Comparison of ENCODE assay signal across 9 mouse cellular contexts in the genomic region with DNA sequence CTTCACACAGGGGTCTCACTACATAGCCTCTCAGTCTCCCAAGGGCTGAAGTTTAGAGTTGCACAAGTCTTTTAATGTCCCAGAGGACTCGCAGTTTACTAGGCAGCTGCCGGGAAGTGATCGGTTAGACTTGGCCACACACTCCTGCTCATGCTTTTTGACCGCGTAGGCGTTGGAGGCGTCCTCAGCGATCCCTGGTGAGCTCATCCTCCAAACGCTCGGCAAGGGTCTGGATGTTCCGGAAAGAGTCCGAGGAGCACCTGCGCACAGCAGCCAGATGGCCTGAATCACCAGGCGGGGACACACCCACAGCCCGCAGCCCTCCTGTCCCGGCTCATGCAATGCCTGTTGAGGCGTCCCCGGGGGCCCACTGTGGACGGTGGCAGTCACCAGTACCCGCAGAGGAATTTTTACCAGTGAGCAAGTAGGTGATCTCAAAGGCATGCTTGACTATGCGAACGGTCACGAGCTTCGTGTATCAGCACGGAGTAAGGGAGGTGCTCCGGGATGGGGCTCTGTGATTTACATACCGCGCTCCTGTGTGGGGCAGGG. TPM values are rescaled to one million over a fixed set of nuclear protein-coding genes. Genes with fewer than 3 reads are reported as not detected.
DNase-seq lines count a peak whose midpoint lies in the region; ATAC-seq and TF ChIP-seq lines count a peak whose summit lies in the region.
"Had no signal": no experiment of that assay in that cellular context is flagged by ENCODE, and none has a peak within 500 bp of the region (broad histone marks: within the 10 kb centered on the region; RNA-seq: fewer than 3 reads in every experiment).

No protein-coding gene starts in this region.

- no peak overlapping the region for H3K27ac ChIP-seq in CH12.LX (ENCODE audit: insufficient read depth, low read depth)
- H3K27ac ChIP-seq in forebrain, embryonic 10.5 days = peak overlapping the region; percentile 70
- 0 out of 2 replicates have a peak overlapping the region, but pooled peaks have one; percentile 2 for H3K27ac ChIP-seq in limb, embryonic 10.5 days
- H3K27ac ChIP-seq in midbrain, embryonic 10.5 days (replicated peaks) = peak overlapping the region; percentile 49; the same call in 1 of the 2 replicates
- peak overlapping the region; percentile 22; the same call in 1 of the 2 replicates for H3K27ac ChIP-seq in testis, adult 2 months (ENCODE audit: control insufficient read depth, insufficient read depth, low read depth, low read length)

- peaks cover 6% of the 10 kb centered on the region for H3K27me3 ChIP-seq in CH12.LX (replicated peaks)
- 0 out of 2 replicates have a peak, but pooled peaks cover 5% of the 10 kb centered on the region for H3K27me3 ChIP-seq in forebrain, embryonic 10.5 days (ENCODE audit: poor library complexity, severe bottlenecking)
- H3K27me3 ChIP-seq in limb, embryonic 10.5 days (ENCODE audit: low read depth, poor library complexity, severe bottlenecking) = no peaks in the 10 kb centered on the region
- no peaks in the 10 kb centered on the region for H3K27me3 ChIP-seq in midbrain, embryonic 10.5 days (ENCODE audit: low read depth, poor library complexity, severe bottlenecking)
- H3K27me3 ChIP-seq in testis, adult 2 months (ENCODE audit: control insufficient read depth, insufficient read depth, low read length) = no peaks in the 10 kb centered on the region

- TF ChIP-seq EP300 in CH12.LX (IDR thresholded peaks at IDR 0.05; ENCODE audit: low read length) = peak; percentile 54

- no peaks in the 10 kb centered on the region for H3K36me3 ChIP-seq in CH12.LX (replicated peaks in 1 of 2; ENCODE audit: control insufficient read depth in 1 of 2, insufficient read depth in 1 of 2, low read length in 1 of 2)
- no peaks in the 10 kb centered on the region for H3K36me3 ChIP-seq in forebrain, embryonic 10.5 days (replicated peaks)
- H3K36me3 ChIP-seq in limb, embryonic 10.5 days = no peaks in the 10 kb centered on the region
- no peaks in the 10 kb centered on the region for H3K36me3 ChIP-seq in midbrain, embryonic 10.5 days
- no peaks in the 10 kb centered on the region for H3K36me3 ChIP-seq in testis, adult 2 months (ENCODE audit: control insufficient read depth, insufficient read depth, low read length)

- no peak overlapping the region for H3K9ac ChIP-seq in CH12.LX (ENCODE audit: insufficient read depth, low read depth)

- no peak for ATAC-seq in inflammation-experienced regulatory T-cells, adult 6 months

- no peaks in the 10 kb centered on the region for H3K79me2 ChIP-seq in CH12.LX (replicated peaks; ENCODE audit: control insufficient read depth, extremely low read depth, insufficient read depth, poor library complexity, severe bottlenecking)

- H3K4me2 ChIP-seq in CH12.LX (ENCODE audit: insufficient read depth, low read depth, poor library complexity, severe bottlenecking) = peak overlapping the region; percentile 68

- dilution Hi-C loops in CH12.LX (cut with MboI; ENCODE audit: extremely low pct_ligation_motif_present, extremely low pct_unique_long_range_greater_than_20kb, low sequenced_read_pairs) = no loop called here

- H3K9me3 ChIP-seq in CH12.LX (replicated peaks; ENCODE audit: low read length) = no peaks in the 10 kb centered on the region
- H3K9me3 ChIP-seq in forebrain, embryonic 10.5 days = no peaks in the 10 kb centered on the region
- no peaks in the 10 kb centered on the region for H3K9me3 ChIP-seq in limb, embryonic 10.5 days (replicated peaks)
- no peaks in the 10 kb centered on the region for H3K9me3 ChIP-seq in midbrain, embryonic 10.5 days (replicated peaks)

- WGBS in forebrain, embryonic 10.5 days = 8% methylated on average over 28 of the region's 28 CpGs
- WGBS in limb, embryonic 10.5 days = 7% methylated on average over 28 of the region's 28 CpGs
- WGBS in midbrain, embryonic 10.5 days = 7% methylated on average over 28 of the region's 28 CpGs

- peak overlapping the region; percentile 17 to 30 (median 25) for H3K4me3 ChIP-seq in CH12.LX (replicated peaks in 1 of 3; ENCODE audit: low read depth in 2 of 3, low read length in 2 of 3, poor library complexity in 1 of 3)
- H3K4me3 ChIP-seq in forebrain, embryonic 10.5 days = peak overlapping the region; percentile 45
- H3K4me3 ChIP-seq in limb, embryonic 10.5 days = peak overlapping the region; percentile 36
- H3K4me3 ChIP-seq in midbrain, embryonic 10.5 days = peak overlapping the region; percentile 44
- peak overlapping the region; percentile 60 for H3K4me3 ChIP-seq in testis, adult 2 months (ENCODE audit: control insufficient read depth, low read depth, low read length)

- in situ Hi-C loops in CH12.LX (cut with MboI; ENCODE audit: low pct_ligation_motif_present, low pct_unique_long_range_greater_than_20kb, low sequenced_read_pairs) = no loop called here

- no peak for TF ChIP-seq CTCF in CH12.LX (conservative IDR thresholded peaks at IDR 0.05 in 1 of 2, IDR thresholded peaks at IDR 0.05 in 1 of 2; ENCODE audit: low read depth in 2 of 2, low read length in 2 of 2)
- TF ChIP-seq CTCF in testis, adult 2 months (IDR thresholded peaks at IDR 0.05; ENCODE audit: control insufficient read depth, insufficient read depth, insufficient replicate concordance, low read depth, low read length) = no peak

- peaks cover 2 to 34% of the 10 kb centered on the region in 2 experiments; a peak in 3 of 4 replicates for H3K4me1 ChIP-seq in CH12.LX (ENCODE audit: control insufficient read depth in 1 of 2, insufficient read depth in 2 of 2)
- peaks cover 42% of the 10 kb centered on the region for H3K4me1 ChIP-seq in forebrain, embryonic 10.5 days
- peaks cover 31% of the 10 kb centered on the region for H3K4me1 ChIP-seq in limb, embryonic 10.5 days
- peaks cover 30% of the 10 kb centered on the region for H3K4me1 ChIP-seq in midbrain, embryonic 10.5 days
- peaks cover 11% of the 10 kb centered on the region for H3K4me1 ChIP-seq in testis, adult 2 months (ENCODE audit: control insufficient read depth, insufficient read depth, low read length)

- TF ChIP-seq RAD21 in CH12.LX (IDR thresholded peaks at IDR 0.05; ENCODE audit: low read depth, low read length) = no peak; the same call in none of the 2 replicates

- intact Hi-C loops in heart, postnatal 14 days (cut with DNase I) = no loop called here

- TF ChIP-seq POLR2A in CH12.LX (IDR thresholded peaks at IDR 0.05; ENCODE audit: low read depth, low read length) = no peak; the same call in 1 of the 2 replicates
- TF ChIP-seq POLR2A in testis, adult 2 months (IDR thresholded peaks at IDR 0.05; ENCODE audit: control insufficient read depth, low read depth, low read length) = no peak

- peak; percentile 76 for DNase-seq in CH12.LX (ENCODE audit: extremely low read depth)
- DNase-seq in adrenal gland, adult 2 months = peak; percentile 87
- DNase-seq in forebrain, embryonic 10.5 days (ENCODE audit: extremely low spot score, low spot score) = no peak
- peak; percentile 68 to 72 for DNase-seq in heart, postnatal 14 days
- peak; percentile 65 for DNase-seq in limb, embryonic 10.5 days (ENCODE audit: low spot score)
- DNase-seq in midbrain, embryonic 10.5 days (ENCODE audit: low spot score) = no peak

TF ChIP-seq in CH12.LX, 34 proteins besides CTCF, POLR2A, EP300 and RAD21 (continues in another document):
- TF ChIP-seq ELF1 (IDR thresholded peaks at IDR 0.05; ENCODE audit: low read depth, low read length) (peak; percentile 44), UBTF (IDR thresholded peaks at IDR 0.05; ENCODE audit: low read depth, low read length) (no peak), SMC3 (IDR thresholded peaks at IDR 0.05; ENCODE audit: low read depth, low read length) (0 out of 2 replicates have a peak, but pooled peaks have one; percentile 5), HCFC1 (IDR thresholded peaks at IDR 0.05; ENCODE audit: low read depth, low read length) (peak; percentile 23; the same call in 1 of the 2 replicates), KAT2A (IDR thresholded peaks at IDR 0.05; ENCODE audit: insufficient replicate concordance, low read length) (0 out of 2 replicates have a peak, but pooled peaks have one; percentile 46)

RNA-seq across cellular contexts. Expression of a gene that starts 7.3 kb away (rescaled TPM):
- total RNA-seq in CH12.LX (2012; rRNA removed) = 16.7 and 18.0 TPM in 2 replicates
- total RNA-seq in CH12.LX (2014; rRNA removed) = 8.2 and 10.0 TPM in 2 replicates
- polyA plus RNA-seq in CH12.LX (2012; ENCODE audit: insufficient read length, low read depth) = 13.3 and 15.3 TPM in 2 replicates
- total RNA-seq in adrenal gland, adult 2 months (2021) = 10 to 100 TPM; 15.1 to 28.0 TPM
- polyA plus RNA-seq in adrenal gland, adult 2 months (2012; rRNA removed) = 47.4 and 61.7 TPM in 2 replicates
- polyA plus RNA-seq in forebrain, embryonic 10.5 days (2016; fragmentation: Nextera tagmentation; extraction: Ambion mirVana) = 13.1 and 13.9 TPM in 2 replicates
- total RNA-seq in heart, postnatal 14 days (2021) = 10 to 100 TPM; 17.9 to 18.7 TPM
- polyA plus RNA-seq in limb, embryonic 10.5 days (2016; fragmentation: Nextera tagmentation; extraction: Ambion mirVana) = 16.0 and 18.5 TPM in 2 replicates
- polyA plus RNA-seq in midbrain, embryonic 10.5 days (2016; fragmentation: Nextera tagmentation; extraction: Ambion mirVana) = 15.2 and 17.0 TPM in 2 replicates
- 34.6 and 38.4 TPM in 2 replicates for polyA plus RNA-seq in testis, adult 2 months (2012; rRNA removed)
- polyA plus RNA-seq in inflammation-experienced regulatory T-cells, adult 6 months (2017; shearing (Covaris generic)) = 10 to 100 TPM; 12.0 to 18.5 (median 14.8) TPM

RNA-seq across cellular contexts. Expression of a gene that starts 14.6 kb away (rescaled TPM):
- total RNA-seq in CH12.LX (2012; rRNA removed) (21.1 and 22.6 TPM in 2 replicates), CH12.LX (2014; rRNA removed) (13.9 and 17.0 TPM in 2 replicates)
- 30.0 and 43.4 TPM in 2 replicates for polyA plus RNA-seq in CH12.LX (2012; ENCODE audit: insufficient read length, low read depth)
- total RNA-seq in adrenal gland, adult 2 months (2021) = 10 to 100 TPM; 39.4 to 47.2 TPM
- polyA plus RNA-seq in adrenal gland, adult 2 months (2012; rRNA removed) = 66.9 and 67.5 TPM in 2 replicates
- polyA plus RNA-seq in forebrain, embryonic 10.5 days (2016; fragmentation: Nextera tagmentation; extraction: Ambion mirVana) = 34.3 and 35.8 TPM in 2 replicates
- total RNA-seq in heart, postnatal 14 days (2021) = 10 to 100 TPM; 52.4 to 54.2 TPM
- 36.8 and 45.3 TPM in 2 replicates for polyA plus RNA-seq in limb, embryonic 10.5 days (2016; fragmentation: Nextera tagmentation; extraction: Ambion mirVana)
- 27.9 and 28.9 TPM in 2 replicates for polyA plus RNA-seq in midbrain, embryonic 10.5 days (2016; fragmentation: Nextera tagmentation; extraction: Ambion mirVana)
- polyA plus RNA-seq in testis, adult 2 months (2012; rRNA removed) = 81.6 and 82.6 TPM in 2 replicates
- polyA plus RNA-seq in inflammation-experienced regulatory T-cells, adult 6 months (2017; shearing (Covaris generic)) = 10 to 100 TPM; 13.7 to 22.1 (median 16.7) TPM

RNA-seq across cellular contexts. Expression of a gene that starts 25.8 kb away (rescaled TPM):
- total RNA-seq in CH12.LX (2012; rRNA removed) = not detected in 2 replicates
- not detected in 2 replicates for total RNA-seq in CH12.LX (2014; rRNA removed)
- not detected in 2 replicates for polyA plus RNA-seq in CH12.LX (2012; ENCODE audit: insufficient read length, low read depth)
- not detected for total RNA-seq in adrenal gland, adult 2 months (2021)
- polyA plus RNA-seq in adrenal gland, adult 2 months (2012; rRNA removed) = 7.6 TPM in 1 of 2 replicates, not detected in the other
- not detected in 2 replicates for polyA plus RNA-seq in forebrain, embryonic 10.5 days (2016; fragmentation: Nextera tagmentation; extraction: Ambion mirVana)
- total RNA-seq in heart, postnatal 14 days (2021) = not detected
- not detected in 2 replicates for polyA plus RNA-seq in limb, embryonic 10.5 days (2016; fragmentation: Nextera tagmentation; extraction: Ambion mirVana)
- polyA plus RNA-seq in midbrain, embryonic 10.5 days (2016; fragmentation: Nextera tagmentation; extraction: Ambion mirVana) = 0.41 and 0.62 TPM in 2 replicates
- 0.64 and 0.87 TPM in 2 replicates for polyA plus RNA-seq in testis, adult 2 months (2012; rRNA removed)
- not detected for polyA plus RNA-seq in inflammation-experienced regulatory T-cells, adult 6 months (2017; shearing (Covaris generic))
- total RNA-seq: left cerebral cortex, adult 18-20 months had no signal

Comparison
In these comparisons a context has a peak if more than half of its experiments do, and no peak if none do; other contexts are left out.
1. DNase-seq: peak in CH12.LX (single experiment), adrenal gland, adult 2 months (single experiment), heart, postnatal 14 days (2 of 2) and limb, embryonic 10.5 days (single experiment); none in forebrain, embryonic 10.5 days (single experiment) and midbrain, embryonic 10.5 days (single experiment).
2. Peak in every context shown above with its lines, with median percentiles within 50 percentile points of each other: H3K4me3 ChIP-seq.